In genomic region chr13:60147857-60148181, GRCm38 (mm10) we compare ENCODE assay signal across 10 mouse cellular contexts. TPM values are rescaled to one million over a fixed set of nuclear protein-coding genes. Genes with fewer than 3 reads are reported as not detected.
DNase-seq lines count a peak whose midpoint lies in the region; ATAC-seq lines count a peak whose summit lies in the region.
"Had no signal": no experiment of that assay in that cellular context is flagged by ENCODE, and none has a peak within 500 bp of the region (broad histone marks: within the 10 kb centered on the region; RNA-seq: fewer than 3 reads in every experiment).

No protein-coding gene starts in this region.

- no peaks in the 10 kb centered on the region; the same call in 1 of the 2 replicates for H3K36me3 ChIP-seq in neural tube, embryonic 11.5 days (ENCODE audit: control insufficient read depth, insufficient read depth, low read length)
- H3K36me3 ChIP-seq in limb, embryonic 13.5 days = no peaks in the 10 kb centered on the region

- peak; percentile 67 for DNase-seq in embryo, embryonic 10 days (ENCODE audit: low spot score)
- DNase-seq in embryo, embryonic 11 days = no peak
- DNase-seq in neural tube, embryonic 11.5 days (ENCODE audit: low spot score) = no peak
- DNase-seq in neural tube, embryonic 10.5 days (ENCODE audit: extremely low spot score, low spot score) = no peak
- DNase-seq in yolk sac, embryonic 10.5 days (ENCODE audit: low spot score) = peak; percentile 19
- DNase-seq in left cerebral cortex, adult 9 months (ENCODE audit: low spot score in 2 of 2) = no peak
- DNase-seq: adrenal gland, adult 8-10 months; cerebellum, adult 2 months had no signal

- peaks cover 6% of the 10 kb centered on the region; the same call in 1 of the 2 replicates for H3K9me3 ChIP-seq in neural tube, embryonic 11.5 days (ENCODE audit: control insufficient read depth, low read length)
- H3K9me3 ChIP-seq in limb, embryonic 13.5 days = peaks cover 12% of the 10 kb centered on the region

- peak; percentile 77 for ATAC-seq in neural tube, embryonic 11.5 days (ENCODE audit: insufficient read depth, low FRiP score, low TSS enrichment)
- ATAC-seq in limb, embryonic 13.5 days (ENCODE audit: low FRiP score, low read depth) = 0 out of 2 replicates have a peak, but pooled peaks have one; percentile 2
- no peak for ATAC-seq in CD4-positive, CD25-positive, alpha-beta regulatory T cell, adult 4 months

- no peak overlapping the region for H3K4me3 ChIP-seq in neural tube, embryonic 11.5 days (ENCODE audit: low read depth, low read length)
- peak overlapping the region; percentile 30; the same call in 1 of the 2 replicates for H3K4me3 ChIP-seq in limb, embryonic 13.5 days

- H3K4me2 ChIP-seq in neural tube, embryonic 11.5 days (ENCODE audit: low read depth) = peak overlapping the region; percentile 44; the same call in 1 of the 2 replicates
- peak overlapping the region; percentile 62 for H3K4me2 ChIP-seq in limb, embryonic 13.5 days (replicated peaks)

- H3K27me3 ChIP-seq in neural tube, embryonic 11.5 days (ENCODE audit: control insufficient read depth, insufficient read depth, low read length) = no peaks in the 10 kb centered on the region
- H3K27me3 ChIP-seq in limb, embryonic 13.5 days = no peaks in the 10 kb centered on the region

- 26% methylated on average over 2 of the region's 2 CpGs for WGBS in neural tube, embryonic 11.5 days
- WGBS in limb, embryonic 13.5 days = 61% methylated on average over 2 of the region's 2 CpGs

- peaks cover 18% of the 10 kb centered on the region for H3K4me1 ChIP-seq in neural tube, embryonic 11.5 days (ENCODE audit: control insufficient read depth, insufficient read depth, low read length)
- H3K4me1 ChIP-seq in limb, embryonic 13.5 days = peaks cover 25% of the 10 kb centered on the region

- H3K27ac ChIP-seq in neural tube, embryonic 11.5 days (ENCODE audit: low read depth, low read length) = peak overlapping the region; percentile 84
- peak overlapping the region; percentile 88; the same call in 1 of the 2 replicates for H3K27ac ChIP-seq in limb, embryonic 13.5 days

- H3K9ac ChIP-seq in neural tube, embryonic 11.5 days (ENCODE audit: low read length) = 0 out of 2 replicates have a peak overlapping the region, but pooled peaks have one; percentile 11
- H3K9ac ChIP-seq in limb, embryonic 13.5 days = peak overlapping the region; percentile 53; the same call in 1 of the 2 replicates

RNA-seq across cellular contexts. Expression of gene Gas1, which starts 29.3 kb away (rescaled TPM):
- 168 and 192 TPM in 2 replicates for polyA plus RNA-seq in neural tube, embryonic 11.5 days (2014; fragmentation: Nextera tagmentation; extraction: Ambion mirVana)
- 264 and 265 TPM in 2 replicates for polyA plus RNA-seq in limb, embryonic 13.5 days (2015; fragmentation: Nextera tagmentation; extraction: Ambion mirVana)
- polyA plus RNA-seq in CD4-positive, CD25-positive, alpha-beta regulatory T cell, adult 4 months (2017; shearing (Covaris generic)) = not detected

Comparison
In these comparisons a context has a peak if more than half of its experiments do, and no peak if none do; other contexts are left out.
1. DNase-seq: peak in embryo, embryonic 10 days (single experiment) and yolk sac, embryonic 10.5 days (single experiment); none in embryo, embryonic 11 days (single experiment), neural tube, embryonic 11.5 days (single experiment), neural tube, embryonic 10.5 days (single experiment) and left cerebral cortex, adult 9 months (0 of 2).
2. RNA of gene Gas1, which starts 29.3 kb away (polyA plus RNA-seq): 264 to 265 TPM in limb, embryonic 13.5 days and 168 to 192 TPM in neural tube, embryonic 11.5 days; not detected in CD4-positive, CD25-positive, alpha-beta regulatory T cell, adult 4 months; every median in the first group is over 100 times any median in the second.